Mouse (Mus musculus): ENCODE data around the gene Cux1. TPM values are rescaled to one million over a fixed set of nuclear protein-coding genes. Genes with fewer than 3 reads are reported as not detected.

The Cux1 gene
- polyA plus RNA-seq, 1 experiment from 2014 or later, result 68.2 TPM

DNA sequence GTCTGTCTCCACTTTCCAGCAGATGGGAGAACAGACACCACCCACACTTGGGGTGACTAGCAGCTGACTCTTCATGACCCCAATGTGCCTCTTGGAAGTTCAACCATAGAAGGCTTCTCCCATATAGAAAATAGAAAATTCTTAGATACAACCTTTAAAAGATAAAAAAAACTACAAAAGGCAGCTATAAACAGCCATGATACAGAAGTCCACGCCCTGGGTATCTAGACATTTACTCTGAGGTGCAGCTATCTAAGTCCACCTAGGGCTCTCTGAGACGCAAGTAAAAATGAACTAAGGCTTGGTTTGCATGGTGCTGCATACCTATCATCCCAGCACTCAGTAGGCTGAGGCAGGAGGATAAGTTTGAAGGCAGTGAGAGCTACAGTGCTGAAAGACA, 144.3 kb downstream of the Cux1 start:
- no peak for ATAC-seq
- Histone ChIP-seq H3K4me1 (replicated peaks) (peaks cover 15% of the 10 kb centered on the region), H3K27me3 (replicated peaks) (no peaks in the 10 kb centered on the region), H3K4me2 (replicated peaks) (no peak overlapping the region), H3K9ac (no peak overlapping the region), H3K27ac (no peak overlapping the region), H3K4me3 (replicated peaks) (no peak overlapping the region), H3K9me3 (no peaks in the 10 kb centered on the region), H3K36me3 (no peaks in the 10 kb centered on the region)
- WGBS, result 80% methylated on average over 2 of the region's 2 CpGs

DNA sequence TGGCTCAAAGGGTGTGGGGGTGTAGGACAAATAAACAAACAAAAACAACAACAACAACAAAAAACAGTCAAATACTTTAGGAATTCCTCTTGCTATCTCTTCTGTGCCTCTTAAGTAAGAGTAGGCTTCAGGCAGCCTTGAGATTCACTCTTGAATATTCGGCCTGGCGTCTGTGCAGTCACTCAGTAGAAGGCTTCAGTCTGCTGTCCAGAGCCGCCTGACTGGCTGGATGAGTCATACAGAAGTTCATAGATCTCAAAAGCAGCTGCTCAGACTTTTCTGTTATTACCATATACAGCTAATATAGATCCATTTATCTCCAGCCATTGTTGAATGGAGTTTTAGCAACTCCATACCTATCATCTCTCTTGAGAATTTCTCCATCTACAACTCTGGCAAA, 145.4 kb downstream of the Cux1 start:
- no peak overlapping the region for H3K4me2 ChIP-seq (replicated peaks)
- H3K4me3 ChIP-seq (replicated peaks), result no peak overlapping the region
- H3K9me3 ChIP-seq, result no peaks in the 10 kb centered on the region
- H3K27ac ChIP-seq, result no peak overlapping the region
- no peaks in the 10 kb centered on the region for H3K36me3 ChIP-seq
- peaks cover 5% of the 10 kb centered on the region for H3K4me1 ChIP-seq (replicated peaks)
- no peaks in the 10 kb centered on the region for H3K27me3 ChIP-seq (replicated peaks)
- 49% methylated on average over 3 of the region's 3 CpGs for WGBS
- no peak overlapping the region for H3K9ac ChIP-seq
- 0 out of 2 replicates have a peak, but pooled peaks have one; percentile 41 for ATAC-seq

DNA sequence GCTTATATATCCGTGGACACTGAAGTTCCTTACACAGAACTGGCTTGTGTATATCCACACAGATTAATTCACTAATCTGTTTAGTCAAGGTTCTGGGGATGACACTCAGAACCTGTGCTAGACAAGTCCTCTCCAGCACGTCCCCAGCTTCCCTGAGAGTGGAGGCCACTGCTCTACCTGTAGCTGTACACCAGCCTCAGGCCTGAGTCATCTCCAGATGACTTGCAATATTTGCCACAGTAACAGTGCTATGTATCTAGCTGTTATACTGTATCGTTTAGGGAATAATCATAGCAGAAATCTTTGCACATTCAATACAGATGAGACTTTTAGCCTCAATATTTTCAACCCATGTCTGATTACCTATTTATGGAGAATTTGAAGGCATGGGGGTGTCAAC, 146.0 kb downstream of the Cux1 start:
- no peak overlapping the region for H3K4me2 ChIP-seq (replicated peaks)
- no peaks in the 10 kb centered on the region for H3K9me3 ChIP-seq
- no peak overlapping the region for H3K9ac ChIP-seq
- no peak for ATAC-seq
- no peaks in the 10 kb centered on the region for H3K36me3 ChIP-seq
- 80% methylated on average over 3 of the region's 3 CpGs for WGBS
- 0 out of 2 replicates have a peak, but pooled peaks cover 3% of the 10 kb centered on the region for H3K4me1 ChIP-seq (replicated peaks)
- no peak overlapping the region for H3K4me3 ChIP-seq (replicated peaks)
- no peaks in the 10 kb centered on the region for H3K27me3 ChIP-seq (replicated peaks)
- no peak overlapping the region for H3K27ac ChIP-seq

DNA sequence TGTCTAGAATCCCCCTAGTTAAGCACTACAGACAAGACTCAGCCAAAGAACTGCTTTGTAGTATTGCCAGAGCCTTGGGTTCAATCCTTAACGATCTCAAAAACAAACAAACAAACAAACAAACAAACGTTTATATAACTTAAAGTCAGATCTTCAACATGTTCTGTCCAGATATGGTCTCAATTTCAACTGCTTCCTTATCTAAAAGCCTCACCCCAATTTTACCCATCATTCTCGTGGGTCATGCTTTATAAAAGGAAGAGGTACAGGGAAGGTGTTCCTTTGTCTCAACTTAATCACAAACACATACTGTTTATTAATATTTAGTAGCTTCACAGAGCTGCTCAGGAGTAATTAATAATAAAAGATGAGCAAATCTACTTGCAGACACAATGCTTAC, 146.9 kb downstream of the Cux1 start:
- WGBS, result 78% methylated on average over 3 of the region's 3 CpGs
- ATAC-seq, result no peak

DNA sequence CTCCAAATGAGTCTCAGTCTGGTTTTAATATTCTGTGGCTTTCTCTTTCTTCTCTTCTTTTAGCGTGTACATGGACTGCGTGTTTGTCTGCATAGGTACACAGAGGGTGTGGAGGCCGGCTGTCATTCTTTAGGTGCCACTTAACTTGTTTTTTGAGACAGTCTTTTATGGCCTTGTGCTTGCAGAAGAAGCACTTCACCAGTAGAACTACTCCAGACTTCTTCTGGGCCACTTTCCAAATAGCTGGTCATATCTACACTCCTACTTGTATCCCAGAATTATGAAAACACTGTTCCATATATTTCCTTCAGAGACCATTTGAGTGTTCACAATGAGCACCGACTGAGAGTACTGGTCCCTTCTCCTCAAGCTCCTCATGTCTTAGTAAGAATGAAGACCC, 149.4 kb downstream of the Cux1 start:
- no peak overlapping the region for H3K4me3 ChIP-seq (replicated peaks)
- H3K9me3 ChIP-seq, result no peaks in the 10 kb centered on the region
- 75% methylated on average over 4 of the region's 4 CpGs for WGBS
- ATAC-seq, result no peak
- H3K36me3 ChIP-seq, result no peaks in the 10 kb centered on the region
- no peak overlapping the region for H3K9ac ChIP-seq
- no peaks in the 10 kb centered on the region; the same call in 1 of the 2 replicates for H3K4me1 ChIP-seq (replicated peaks)
- H3K27ac ChIP-seq, result no peak overlapping the region
- H3K4me2 ChIP-seq (replicated peaks), result no peak overlapping the region
- no peaks in the 10 kb centered on the region for H3K27me3 ChIP-seq (replicated peaks)

More for the DNA sequence above, 146.9 kb downstream of the Cux1 start:
- H3K27me3 ChIP-seq (replicated peaks), result no peaks in the 10 kb centered on the region
- H3K9me3 ChIP-seq, result no peaks in the 10 kb centered on the region
- H3K27ac ChIP-seq, result no peak overlapping the region
- H3K36me3 ChIP-seq, result no peaks in the 10 kb centered on the region
- no peak overlapping the region for H3K4me2 ChIP-seq (replicated peaks)
- H3K4me3 ChIP-seq (replicated peaks), result no peak overlapping the region
- H3K4me1 ChIP-seq (replicated peaks), result 0 out of 2 replicates have a peak, but pooled peaks cover 3% of the 10 kb centered on the region
- no peak overlapping the region for H3K9ac ChIP-seq

GRCm38 (mm10) chr5:136414479-136414878, 152.8 kb downstream of the Cux1 start:
- 69% methylated on average over 2 of the region's 2 CpGs for WGBS
- no peaks in the 10 kb centered on the region for H3K36me3 ChIP-seq
- ATAC-seq, result no peak

DNA sequence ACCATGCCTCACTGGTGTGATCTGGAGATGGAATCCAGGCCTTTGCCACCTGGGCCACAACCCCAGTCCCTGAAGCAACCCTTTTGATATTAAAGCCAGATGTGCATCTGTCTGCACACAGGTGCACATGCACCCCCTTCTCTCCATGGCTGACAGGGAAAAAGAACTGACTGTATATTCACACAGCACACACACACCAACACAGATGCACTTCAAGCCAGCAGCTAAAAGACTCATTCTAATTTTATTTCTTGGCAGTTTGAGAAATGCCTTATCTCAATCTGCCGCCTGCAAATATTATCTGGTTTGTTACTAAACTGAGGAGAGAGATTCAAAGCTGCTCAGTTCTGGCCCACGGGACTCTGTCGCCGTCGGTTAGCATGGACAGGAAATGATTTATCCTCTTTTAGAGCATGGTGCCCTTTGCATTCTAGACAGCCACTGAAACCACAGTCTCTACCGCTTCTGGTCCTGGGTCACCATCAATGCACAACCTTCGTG, 156.6 kb downstream of the Cux1 start:
- ATAC-seq, result no peak
- Histone ChIP-seq H3K9ac (no peak overlapping the region), H3K27me3 (replicated peaks) (no peaks in the 10 kb centered on the region), H3K36me3 (peaks cover 6% of the 10 kb centered on the region), H3K4me1 (replicated peaks) (no peaks in the 10 kb centered on the region; the same call in 1 of the 2 replicates), H3K4me2 (replicated peaks) (no peak overlapping the region), H3K27ac (no peak overlapping the region), H3K4me3 (replicated peaks) (no peak overlapping the region), H3K9me3 (no peaks in the 10 kb centered on the region)
- WGBS, result 48% methylated on average over 7 of the region's 7 CpGs

More at GRCm38 (mm10) chr5:136414479-136414878, 152.8 kb downstream of the Cux1 start:
- Histone ChIP-seq H3K4me3 (replicated peaks) (no peak overlapping the region), H3K4me1 (replicated peaks) (no peaks in the 10 kb centered on the region; the same call in 1 of the 2 replicates), H3K9me3 (no peaks in the 10 kb centered on the region), H3K4me2 (replicated peaks) (no peak overlapping the region), H3K27me3 (replicated peaks) (no peaks in the 10 kb centered on the region), H3K27ac (no peak overlapping the region), H3K9ac (no peak overlapping the region)

DNA sequence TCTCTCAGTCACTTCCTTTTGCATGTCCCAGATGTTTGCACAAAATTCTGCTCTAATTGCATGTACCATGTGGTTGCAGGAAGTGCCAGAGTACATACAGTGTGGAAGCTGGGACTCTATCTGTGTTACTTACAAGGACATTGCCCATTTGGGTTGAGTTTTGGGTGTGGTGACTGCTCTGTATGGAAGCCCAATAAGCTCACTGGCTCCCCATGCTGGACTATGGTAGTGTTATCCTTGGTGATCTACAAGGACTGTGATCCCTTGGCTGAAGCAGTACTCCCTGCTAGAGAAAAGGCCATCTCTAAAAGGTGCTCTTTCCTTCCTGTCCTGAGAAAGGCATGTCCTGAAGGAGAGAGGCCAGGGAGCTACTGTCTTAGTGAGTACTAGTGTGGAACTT, 160.9 kb downstream of the Cux1 start:
- no peak for ATAC-seq
- no peak overlapping the region for H3K4me3 ChIP-seq (replicated peaks)
- no peaks in the 10 kb centered on the region for H3K27me3 ChIP-seq (replicated peaks)
- no peak overlapping the region for H3K9ac ChIP-seq
- no peak overlapping the region for H3K4me2 ChIP-seq (replicated peaks)
- no peak overlapping the region for H3K27ac ChIP-seq
- no peaks in the 10 kb centered on the region for H3K9me3 ChIP-seq
- peaks cover 15% of the 10 kb centered on the region for H3K4me1 ChIP-seq (replicated peaks)
- H3K36me3 ChIP-seq, result peaks cover 6% of the 10 kb centered on the region

GRCm38 (mm10) chr5:136403565-136403961, 163.7 kb downstream of the Cux1 start:
- H3K36me3 ChIP-seq, result peaks cover 6% of the 10 kb centered on the region
- ATAC-seq, result peak; percentile 94
- no peak overlapping the region for H3K4me3 ChIP-seq (replicated peaks)
- H3K4me1 ChIP-seq (replicated peaks), result peaks cover 15% of the 10 kb centered on the region
- H3K27ac ChIP-seq, result peak overlapping the region; percentile 77
- H3K9me3 ChIP-seq, result no peaks in the 10 kb centered on the region
- no peak overlapping the region for H3K9ac ChIP-seq
- no peaks in the 10 kb centered on the region for H3K27me3 ChIP-seq (replicated peaks)
- H3K4me2 ChIP-seq (replicated peaks), result peak overlapping the region; percentile 41
- 26% methylated on average over 19 of the region's 19 CpGs for WGBS

GRCm38 (mm10) chr5:136402622-136403564, 164.4 kb downstream of the Cux1 start:
- H3K4me3 ChIP-seq (replicated peaks), result no peak overlapping the region
- peak overlapping the region; percentile 41 for H3K4me2 ChIP-seq (replicated peaks)
- H3K27me3 ChIP-seq (replicated peaks), result no peaks in the 10 kb centered on the region
- peak overlapping the region; percentile 77 for H3K27ac ChIP-seq
- no peak overlapping the region for H3K9ac ChIP-seq
- 45% methylated on average over 15 of the region's 15 CpGs for WGBS
- H3K9me3 ChIP-seq, result no peaks in the 10 kb centered on the region
- peaks cover 15% of the 10 kb centered on the region for H3K4me1 ChIP-seq (replicated peaks)
- peak; percentile 56 for ATAC-seq
- H3K36me3 ChIP-seq, result peaks cover 4% of the 10 kb centered on the region

DNA sequence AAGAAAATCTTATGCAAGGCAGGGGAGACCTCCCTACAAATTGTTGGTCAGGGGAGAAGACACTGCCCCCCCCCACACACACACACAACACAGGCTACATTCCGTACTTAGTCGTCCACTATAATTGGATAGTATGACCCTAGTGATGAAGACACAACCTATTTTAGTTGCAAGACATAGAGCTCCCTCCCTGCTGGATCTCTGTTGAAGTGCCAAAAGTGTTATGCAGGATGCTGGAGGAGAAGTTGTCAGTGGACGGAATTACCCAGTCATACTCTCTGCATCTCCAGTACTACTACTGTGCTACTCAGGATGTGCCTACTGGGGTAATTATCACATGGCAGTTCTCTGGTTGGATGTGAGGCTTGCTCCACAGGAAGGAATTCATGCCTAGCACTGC, 168.6 kb downstream of the Cux1 start:
- Histone ChIP-seq H3K4me1 (replicated peaks) (peaks cover 18% of the 10 kb centered on the region), H3K9ac (no peak overlapping the region), H3K27ac (no peak overlapping the region), H3K27me3 (replicated peaks) (no peaks in the 10 kb centered on the region), H3K36me3 (no peaks in the 10 kb centered on the region), H3K4me3 (replicated peaks) (no peak overlapping the region), H3K4me2 (replicated peaks) (no peak overlapping the region), H3K9me3 (no peaks in the 10 kb centered on the region)
- ATAC-seq, result no peak
- 95% methylated on average over 3 of the region's 3 CpGs for WGBS

DNA sequence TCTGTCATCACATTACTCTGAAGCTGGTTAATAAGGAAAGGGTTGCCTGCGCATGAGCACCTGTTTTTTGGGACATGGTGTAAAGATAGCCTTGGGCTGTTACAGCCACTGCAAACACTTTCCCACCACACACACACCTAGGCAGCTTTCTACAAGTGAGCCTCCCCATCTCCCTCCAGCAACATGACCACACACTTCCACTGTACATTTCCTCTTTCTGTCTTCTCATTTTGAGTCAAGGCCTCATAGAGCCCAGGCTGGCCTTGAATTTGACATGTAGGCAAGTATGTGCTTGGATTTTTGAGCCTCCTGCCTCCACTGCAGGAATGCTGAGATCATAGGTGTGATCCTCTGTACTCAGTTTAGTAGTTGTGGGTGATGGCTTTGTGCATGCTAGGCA, 170.6 kb downstream of the Cux1 start:
- H3K4me2 ChIP-seq (replicated peaks), result no peak overlapping the region
- no peaks in the 10 kb centered on the region for H3K36me3 ChIP-seq
- ATAC-seq, result no peak
- H3K9ac ChIP-seq, result no peak overlapping the region
- no peak overlapping the region for H3K27ac ChIP-seq
- no peaks in the 10 kb centered on the region for H3K9me3 ChIP-seq
- peaks cover 6% of the 10 kb centered on the region; the same call in 1 of the 2 replicates for H3K4me1 ChIP-seq (replicated peaks)
- H3K27me3 ChIP-seq (replicated peaks), result no peaks in the 10 kb centered on the region
- H3K4me3 ChIP-seq (replicated peaks), result no peak overlapping the region
- WGBS, result 92% methylated on average over 1 of the region's 1 CpGs
